Mouse (Mus musculus) CH12.LX (cell line): ENCODE measurements at regions not wholly inside any gene's neighbourhood (a gene's known extent, or its start where the extent isn't known, plus 50 kb on each side); places are given as distances from the start of the nearest gene placed in this dataset.

Experiments used
- DNase-seq: peaks from one replicate; pipeline ENCODE4 v3.0.0-alpha.2; 2013; ENCODE audit errors: extremely low read depth
- H3K27ac ChIP-seq: 2 replicates; pipeline ENCODE4 v1.5.1; 2012; ENCODE audit warnings: low read depth, mild to moderate bottlenecking, control low read depth, moderate library complexity; ENCODE audit not compliant: insufficient read depth
- H3K27me3 ChIP-seq: replicated peaks from 2 replicates; pipeline ENCODE3; 2012; ENCODE audit warnings: inconsistent platforms
- H3K36me3 ChIP-seq, 2 experiments: replicated peaks in 1 of 2; 2 replicates each; pipeline versions ENCODE3 to v1.6.1; 2012; ENCODE audit warnings: inconsistent platforms in 1 of 2, low read length in 1 of 2, mild to moderate bottlenecking in 1 of 2, mixed read lengths in 1 of 2, moderate library complexity in 1 of 2; ENCODE audit not compliant: control insufficient read depth in 1 of 2, insufficient read depth in 1 of 2
- H3K4me1 ChIP-seq, 2 experiments: 2 replicates each; pipeline ENCODE4 v1.6.1; 2012; ENCODE audit warnings: inconsistent platforms in 1 of 2, moderate library complexity in 1 of 2; ENCODE audit not compliant: insufficient read depth in 2 of 2, control insufficient read depth in 1 of 2
- H3K4me2 ChIP-seq: 2 replicates; pipeline ENCODE4 v1.6.1; 2012; ENCODE audit warnings: low read depth, mild to moderate bottlenecking, control low read depth; ENCODE audit not compliant: poor library complexity, insufficient read depth, severe bottlenecking
- H3K4me3 ChIP-seq, 3 experiments: fragments of 150-350 bp in 1 of 3; sonication (generic) in 1 of 3; replicated peaks in 1 of 3; 2 replicates each; pipeline versions ENCODE3 to v1.5.1; 2011 to 2012; ENCODE audit warnings: low read depth in 2 of 3, low read length in 2 of 3, mild to moderate bottlenecking in 2 of 3, moderate library complexity in 2 of 3, control low read depth in 1 of 3, improper control_type of control experiment in 1 of 3, inconsistent platforms in 1 of 3, mixed read lengths in 1 of 3; ENCODE audit not compliant: poor library complexity in 1 of 3
- H3K79me2 ChIP-seq: replicated peaks from 2 replicates; pipeline ENCODE4 v1.6.1; 2012; ENCODE audit warnings: mild to moderate bottlenecking, moderate library complexity; ENCODE audit not compliant: control insufficient read depth, poor library complexity, insufficient read depth, severe bottlenecking; ENCODE audit errors: extremely low read depth
- H3K9ac ChIP-seq: 2 replicates; pipeline ENCODE4 v1.6.1; 2012; ENCODE audit warnings: low read depth, mild to moderate bottlenecking, control low read depth, moderate library complexity; ENCODE audit not compliant: insufficient read depth
- H3K9me3 ChIP-seq: replicated peaks from 2 replicates; pipeline ENCODE3; 2012; ENCODE audit warnings: low read length, inconsistent platforms, mixed read lengths
- CHD1 ChIP-seq: IDR thresholded peaks from 2 replicates; pipeline ENCODE4 v1.6.1; 2012; ENCODE audit warnings: low read depth, low read length, improper control_type of control experiment, inconsistent platforms
- CHD2 ChIP-seq: IDR thresholded peaks from 2 replicates; pipeline ENCODE4 v1.6.1; 2011; ENCODE audit warnings: low read length, improper control_type of control experiment
- CTCF ChIP-seq, 2 experiments: IDR thresholded peaks in 1 of 2; conservative IDR thresholded peaks in 1 of 2; 2 replicates each; pipeline ENCODE4 v1.5.1; 2011 to 2012; ENCODE audit warnings: low read depth in 2 of 2, low read length in 2 of 2, improper control_type of control experiment in 1 of 2, inconsistent platforms in 1 of 2, mild to moderate bottlenecking in 1 of 2, moderate library complexity in 1 of 2
- E2F4 ChIP-seq: IDR thresholded peaks from 2 replicates; pipeline ENCODE4 v1.6.1; 2011; ENCODE audit warnings: low read depth, low read length, improper control_type of control experiment; ENCODE audit not compliant: insufficient replicate concordance
- ETS1 ChIP-seq: conservative IDR thresholded peaks from 2 replicates; pipeline ENCODE4 v1.6.1; 2012; ENCODE audit warnings: low read depth, mild to moderate bottlenecking, inconsistent platforms, low read length, improper control_type of control experiment, moderate library complexity
- HCFC1 ChIP-seq: IDR thresholded peaks from 2 replicates; pipeline ENCODE4 v1.6.1; 2012; ENCODE audit warnings: low read depth, mild to moderate bottlenecking, inconsistent platforms, low read length, improper control_type of control experiment
- IRF4 ChIP-seq: IDR thresholded peaks from 2 replicates; pipeline ENCODE4 v1.6.1; 2014; ENCODE audit warnings: low read depth, mild to moderate bottlenecking, inconsistent platforms, low read length, improper control_type of control experiment
- MAFK ChIP-seq: IDR thresholded peaks from 2 replicates; pipeline ENCODE4 v1.6.1; 2011; ENCODE audit warnings: low read length, improper control_type of control experiment; ENCODE audit not compliant: insufficient replicate concordance
- MAZ ChIP-seq: IDR thresholded peaks from 2 replicates; pipeline ENCODE4 v1.6.1; 2012; ENCODE audit warnings: low read depth, mild to moderate bottlenecking, inconsistent platforms, low read length, improper control_type of control experiment, moderate library complexity
- MYC ChIP-seq: IDR thresholded peaks from 2 replicates; pipeline ENCODE4 v1.6.1; 2011; ENCODE audit warnings: low read depth, mild to moderate bottlenecking, improper control_type of control experiment, low read length
- POLR2A ChIP-seq: IDR thresholded peaks from 2 replicates; pipeline ENCODE4 v1.6.1; 2011; ENCODE audit warnings: low read depth, mild to moderate bottlenecking, improper control_type of control experiment, low read length
- RCOR1 ChIP-seq: conservative IDR thresholded peaks from 2 replicates; pipeline ENCODE4 v1.6.1; 2012; ENCODE audit warnings: low read depth, mild to moderate bottlenecking, inconsistent platforms, low read length, improper control_type of control experiment
- SIN3A ChIP-seq: IDR thresholded peaks from 2 replicates; pipeline ENCODE4 v1.6.1; 2012; ENCODE audit warnings: low read length, improper control_type of control experiment, inconsistent platforms
- TBP ChIP-seq: conservative IDR thresholded peaks from 2 replicates; pipeline ENCODE4 v1.6.1; 2011; ENCODE audit warnings: low read depth, low read length, improper control_type of control experiment
- ZC3H11A ChIP-seq: IDR thresholded peaks from 2 replicates; pipeline ENCODE4 v1.6.1; 2012; ENCODE audit warnings: low read depth, mild to moderate bottlenecking, inconsistent platforms, low read length, improper control_type of control experiment
- ZKSCAN1 ChIP-seq: IDR thresholded peaks from 2 replicates; pipeline ENCODE4 v1.6.1; 2012; ENCODE audit warnings: low read depth, inconsistent platforms, low read length, improper control_type of control experiment, borderline replicate concordance
- ZNF384 ChIP-seq: IDR thresholded peaks from 2 replicates; pipeline ENCODE4 v1.6.1; 2012; ENCODE audit warnings: low read depth, low read length, improper control_type of control experiment, inconsistent platforms
- dilution Hi-C: fragments of 300-500 bp; cut with MboI; formaldehyde crosslinking; loops from 2 replicates; pipeline ENCODE4 v1.14.3; 2020; ENCODE audit warnings: low sequenced_read_pairs; ENCODE audit not compliant: extremely low pct_unique_long_range_greater_than_20kb, extremely low pct_ligation_motif_present
- in situ Hi-C: fragments of 300-500 bp; cut with MboI; formaldehyde crosslinking; loops from 3 replicates; pipeline ENCODE4 v1.14.3; 2019; ENCODE audit warnings: low sequenced_read_pairs, low pct_ligation_motif_present, low pct_unique_long_range_greater_than_20kb, mixed read lengths

DNA sequence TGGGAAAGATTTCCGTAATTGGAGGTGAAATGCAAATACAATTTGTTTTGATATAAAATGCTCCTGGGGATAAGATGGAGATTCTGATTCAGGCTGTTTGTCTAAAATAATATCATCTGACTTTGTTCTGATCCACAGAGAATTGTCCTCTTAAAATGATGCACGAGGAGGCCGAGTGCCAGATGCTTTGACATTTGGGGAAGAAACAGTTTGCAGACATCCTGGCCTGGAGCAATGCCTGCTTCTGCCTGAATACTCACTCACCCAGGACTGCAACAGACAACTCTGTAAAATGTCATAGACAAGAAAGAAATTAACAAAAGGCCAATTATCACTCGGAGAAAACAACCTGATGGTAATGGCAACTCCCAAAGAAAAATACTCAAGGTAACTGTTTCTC lies 1225.1 kb downstream of the 9330182O14Rik start:
- Histone ChIP-seq H3K4me2 (no peak overlapping the region), H3K9me3 (no peaks in the 10 kb centered on the region), H3K79me2 (no peaks in the 10 kb centered on the region), H3K4me3 (no peak overlapping the region), H3K4me1 (no peaks in the 10 kb centered on the region), H3K27ac (no peak overlapping the region), H3K36me3 (no peaks in the 10 kb centered on the region), H3K27me3 (no peaks in the 10 kb centered on the region), H3K9ac (no peak overlapping the region)
- in situ Hi-C loops (no loop called here), dilution Hi-C loops (no loop called here)
- no peak for DNase-seq
- TF ChIP-seq ETS1 (no peak), IRF4 (no peak), ZC3H11A (no peak), CHD2 (no peak), POLR2A (no peak), CHD1 (no peak), ZKSCAN1 (no peak), SIN3A (no peak), E2F4 (no peak), MAZ (no peak), TBP (no peak), MYC (no peak), HCFC1 (no peak), ZNF384 (no peak)

DNA sequence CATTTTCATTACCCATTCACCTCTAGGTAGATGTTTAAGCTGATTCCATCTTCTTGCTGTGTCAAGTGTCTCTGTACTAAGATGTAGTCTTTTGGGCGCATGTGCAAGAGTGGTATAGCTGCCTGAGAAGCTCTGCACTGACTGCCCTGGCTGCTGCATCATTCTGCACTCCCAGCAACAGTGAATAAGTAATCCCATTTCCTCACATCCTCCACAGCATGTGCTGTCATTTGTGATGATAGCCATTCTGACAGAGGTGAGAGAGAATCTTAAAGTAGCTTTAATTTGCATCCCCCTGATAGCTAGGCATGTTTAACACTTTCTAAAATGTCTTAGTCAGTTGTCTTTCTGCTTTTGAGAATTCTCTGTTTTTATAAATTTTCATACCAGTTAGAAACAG lies 1240.5 kb downstream of the 9330182O14Rik start:
- H3K79me2 ChIP-seq, result no peaks in the 10 kb centered on the region
- no peaks in the 10 kb centered on the region for H3K27me3 ChIP-seq
- dilution Hi-C loops, result no loop called here
- no peak overlapping the region for H3K9ac ChIP-seq
- DNase-seq, result no peak
- H3K36me3 ChIP-seq, result no peaks in the 10 kb centered on the region
- H3K4me2 ChIP-seq, result no peak overlapping the region
- no peaks in the 10 kb centered on the region for H3K9me3 ChIP-seq
- in situ Hi-C loops, result no loop called here
- H3K4me1 ChIP-seq, result no peaks in the 10 kb centered on the region
- no peak overlapping the region for H3K4me3 ChIP-seq
- no peak overlapping the region for H3K27ac ChIP-seq
- no peak for TF ChIP-seq CTCF (conservative IDR thresholded peaks at IDR 0.05 in 1 of 2, IDR thresholded peaks at IDR 0.05 in 1 of 2; ENCODE audit: low read depth in 2 of 2, low read length in 2 of 2)

DNA sequence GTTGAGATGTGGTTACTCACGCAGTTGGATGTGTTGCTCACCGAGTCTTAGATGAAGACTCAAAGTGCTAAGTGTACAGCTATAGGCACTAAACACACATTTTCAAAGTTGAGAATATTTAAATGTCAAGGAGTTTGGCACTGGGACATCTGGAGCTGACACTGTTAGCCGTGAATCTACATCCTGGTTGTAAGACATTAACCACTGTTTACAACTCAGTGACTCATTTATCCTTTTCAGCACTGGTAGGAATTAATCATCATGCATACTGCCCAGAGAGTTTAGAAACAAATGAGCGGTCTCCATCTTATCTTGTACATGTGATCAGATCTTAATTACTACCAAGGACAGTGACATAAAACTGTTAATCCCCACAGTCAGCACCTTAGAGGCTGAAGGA lies 1241.7 kb downstream of the 9330182O14Rik start:
- Histone ChIP-seq H3K79me2 (no peaks in the 10 kb centered on the region), H3K4me3 (no peak overlapping the region), H3K36me3 (no peaks in the 10 kb centered on the region), H3K4me1 (no peaks in the 10 kb centered on the region), H3K9me3 (no peaks in the 10 kb centered on the region), H3K9ac (no peak overlapping the region), H3K27me3 (no peaks in the 10 kb centered on the region), H3K27ac (no peak overlapping the region), H3K4me2 (no peak overlapping the region)
- dilution Hi-C loops, result no loop called here
- DNase-seq, result no peak
- in situ Hi-C loops, result no loop called here
- no peak for TF ChIP-seq MAFK
- TF ChIP-seq RCOR1, result no peak
- TF ChIP-seq ZC3H11A, result no peak
